Mouse (Mus musculus): ENCODE measurements around the gene Mthfd1l. TPM values are rescaled to one million over a fixed set of nuclear protein-coding genes. Genes with fewer than 3 reads are reported as not detected.
A peak's percentile ranks its signal among the peaks of the same experiment; 100 is the strongest.

Mthfd1l gene
- 19.5 and 25.6 TPM in 2 replicates for polyA plus RNA-seq (2016; fragmentation: Nextera tagmentation; extraction: Ambion mirVana)

DNA sequence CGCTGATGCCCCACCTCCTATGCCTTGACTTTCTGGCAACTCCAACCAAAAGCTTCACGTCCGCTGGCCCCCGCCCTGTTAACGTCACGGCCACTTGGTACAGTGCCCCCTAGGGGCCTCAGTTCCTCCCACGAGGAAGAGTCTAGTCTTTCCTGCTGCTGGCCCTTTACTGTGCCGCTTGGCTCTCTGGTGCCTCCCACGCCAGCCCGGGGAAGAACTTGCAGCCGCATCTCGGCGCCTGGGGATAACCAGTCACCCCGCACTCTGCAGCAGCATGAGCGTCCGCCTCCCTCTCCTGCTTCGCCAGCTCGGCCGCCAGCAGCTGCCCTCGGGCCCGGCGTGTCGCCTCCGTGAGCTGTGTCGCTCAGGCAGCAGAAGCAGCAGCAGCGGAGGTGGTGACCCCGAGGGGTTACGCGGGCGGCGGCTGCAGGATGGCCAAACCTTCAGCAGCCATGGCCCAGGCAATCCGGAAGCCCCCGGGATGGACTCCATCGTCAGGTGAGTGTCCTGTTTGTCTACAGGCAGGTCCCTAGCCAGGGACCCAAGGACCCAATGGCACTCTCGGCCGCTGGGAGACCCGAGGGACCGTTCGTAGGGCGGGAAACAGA is at the start of gene Mthfd1l:
Gene Mthfd1l, plus strand, starts transcription at position 138 of the 608 bp plus-strand sequence.
- no peaks in the 10 kb centered on the region for H3K36me3 ChIP-seq
- H3K27ac ChIP-seq, result peak within 1 kb of the TSS; percentile 96
- under 1% methylated on average over 40 of the region's 40 CpGs for WGBS
- no peaks in the 10 kb centered on the region for H3K9me3 ChIP-seq (replicated peaks)
- H3K4me1 ChIP-seq, result peaks cover 40% of the 10 kb centered on the region
- H3K4me3 ChIP-seq, result peak within 1 kb of the TSS; percentile 76
- H3K27me3 ChIP-seq (ENCODE audit: low read depth, poor library complexity, severe bottlenecking), result no peaks in the 10 kb centered on the region
- peak; percentile 89 for DNase-seq (ENCODE audit: low spot score)

DNA sequence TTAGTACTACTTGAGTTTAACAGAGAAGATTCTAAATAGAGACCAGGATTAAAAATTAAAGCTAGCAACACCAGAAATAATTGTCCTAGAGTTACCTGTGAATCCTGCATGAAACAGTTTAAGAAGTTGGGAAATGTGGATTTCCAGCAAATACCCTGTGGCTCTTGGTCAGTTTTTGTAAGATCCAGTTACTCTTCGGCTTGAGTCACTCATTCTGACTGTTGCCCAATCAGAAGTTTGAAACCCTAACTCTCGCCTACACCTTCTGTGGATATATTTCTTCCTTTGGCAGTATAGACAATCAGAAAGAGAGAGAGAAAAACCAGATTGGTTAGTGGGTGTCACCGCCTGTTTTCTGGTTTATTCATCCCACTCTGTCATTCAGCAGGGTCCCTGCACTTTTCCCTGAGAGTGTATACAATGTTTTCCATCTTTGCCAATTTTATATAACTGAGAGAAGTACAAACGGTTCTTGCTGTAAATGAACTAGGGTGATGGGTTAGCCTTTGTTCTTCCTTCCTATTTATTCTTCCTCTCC is 44.8 kb upstream of the Mthfd1l start:
- Histone ChIP-seq H3K4me3 (no peak overlapping the region), H3K4me1 (peaks cover under 1% of the 10 kb centered on the region; the same call in 1 of the 2 replicates), H3K27me3 (ENCODE audit: low read depth, poor library complexity, severe bottlenecking) (no peaks in the 10 kb centered on the region), H3K9me3 (replicated peaks) (no peaks in the 10 kb centered on the region), H3K36me3 (no peaks in the 10 kb centered on the region), H3K27ac (no peak overlapping the region)
- WGBS, result 86% methylated on average over 4 of the region's 4 CpGs
- DNase-seq (ENCODE audit: low spot score), result no peak

DNA sequence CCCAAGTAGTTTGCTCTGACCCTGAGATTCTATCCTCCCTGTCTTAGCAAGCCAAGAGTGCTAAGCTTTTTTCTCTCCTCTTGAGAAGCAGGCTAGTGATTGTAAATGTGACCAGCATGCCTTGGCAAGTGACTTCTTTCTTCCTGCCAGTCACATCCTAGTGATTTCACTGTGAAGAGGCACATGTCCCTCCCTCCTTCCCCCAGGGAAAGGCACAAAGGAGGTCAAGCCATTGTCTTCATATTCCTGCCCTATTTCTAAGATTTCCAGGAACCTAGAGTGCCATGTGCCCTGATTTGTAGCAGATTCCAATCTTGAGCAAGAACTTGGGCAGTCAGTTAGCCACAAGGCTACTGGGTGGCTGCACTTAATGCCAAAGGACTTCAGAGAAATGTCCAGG is 41.1 kb upstream of the Mthfd1l start:
- H3K4me3 ChIP-seq, result no peak overlapping the region
- no peak for DNase-seq (ENCODE audit: low spot score)
- H3K9me3 ChIP-seq (replicated peaks), result no peaks in the 10 kb centered on the region
- no peaks in the 10 kb centered on the region for H3K36me3 ChIP-seq
- no peaks in the 10 kb centered on the region for H3K27me3 ChIP-seq (ENCODE audit: low read depth, poor library complexity, severe bottlenecking)
- no peak overlapping the region for H3K27ac ChIP-seq
- H3K4me1 ChIP-seq, result peaks cover 5% of the 10 kb centered on the region

DNA sequence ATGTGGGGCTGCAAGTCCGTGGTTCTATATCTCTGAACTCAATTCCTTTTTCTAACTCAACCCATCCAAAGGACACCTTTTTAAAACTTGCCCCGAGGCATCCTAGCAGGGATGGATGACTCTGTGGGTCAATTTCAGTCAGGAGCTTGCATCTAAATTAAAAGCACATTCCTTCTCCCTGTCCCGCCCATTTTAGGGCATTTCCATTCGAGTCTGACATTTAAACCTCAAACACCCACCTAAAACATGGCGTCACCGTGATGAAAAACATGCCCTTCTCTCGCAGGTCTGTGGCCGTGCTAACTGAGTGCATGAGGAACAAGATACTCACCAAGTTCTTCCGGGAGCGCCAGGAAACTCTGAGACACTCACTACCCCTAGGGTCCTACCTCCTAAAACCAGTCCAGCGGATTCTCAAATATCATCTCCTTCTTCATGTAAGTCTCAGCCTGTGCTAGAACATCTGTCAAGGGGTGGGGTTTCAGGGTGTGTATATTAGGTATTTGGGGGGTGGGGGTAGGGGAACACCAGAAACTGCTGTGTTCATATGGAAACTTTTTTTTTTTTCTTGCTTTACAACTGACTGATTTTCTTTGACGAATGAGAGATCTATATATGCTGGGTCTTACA is 39.5 kb upstream of the Mthfd1l start:
- Histone ChIP-seq H3K4me3 (no peak overlapping the region), H3K27me3 (ENCODE audit: low read depth, poor library complexity, severe bottlenecking) (no peaks in the 10 kb centered on the region), H3K36me3 (no peaks in the 10 kb centered on the region), H3K4me1 (peaks cover 5% of the 10 kb centered on the region), H3K9me3 (replicated peaks) (no peaks in the 10 kb centered on the region), H3K27ac (no peak overlapping the region)
- DNase-seq (ENCODE audit: low spot score), result no peak
- WGBS, result 54% methylated on average over 12 of the region's 12 CpGs

DNA sequence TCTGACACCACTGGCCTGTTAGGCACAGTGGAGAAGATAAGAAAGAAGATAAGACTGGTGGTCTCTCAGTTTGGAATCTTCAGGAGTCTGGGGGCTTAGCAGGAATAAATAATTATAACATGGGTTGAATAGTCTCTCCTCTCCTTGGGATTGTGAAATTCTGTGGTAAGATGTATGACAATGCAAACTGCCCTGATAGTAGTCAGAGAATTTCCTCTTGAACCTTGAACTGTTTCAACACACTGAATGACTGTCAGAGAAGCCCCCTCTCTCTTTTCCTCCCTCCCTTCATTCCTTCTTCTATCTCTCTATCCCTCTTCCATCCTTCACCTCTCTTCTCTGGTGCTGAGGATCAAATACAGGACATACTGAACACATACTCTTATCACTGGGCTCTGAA is 36.1 kb upstream of the Mthfd1l start:
- peaks cover 18% of the 10 kb centered on the region for H3K4me1 ChIP-seq
- H3K27me3 ChIP-seq (ENCODE audit: low read depth, poor library complexity, severe bottlenecking), result no peaks in the 10 kb centered on the region
- no peak overlapping the region for H3K27ac ChIP-seq
- H3K4me3 ChIP-seq, result no peak overlapping the region
- DNase-seq (ENCODE audit: low spot score), result no peak
- no peaks in the 10 kb centered on the region for H3K9me3 ChIP-seq (replicated peaks)
- H3K36me3 ChIP-seq, result no peaks in the 10 kb centered on the region

DNA sequence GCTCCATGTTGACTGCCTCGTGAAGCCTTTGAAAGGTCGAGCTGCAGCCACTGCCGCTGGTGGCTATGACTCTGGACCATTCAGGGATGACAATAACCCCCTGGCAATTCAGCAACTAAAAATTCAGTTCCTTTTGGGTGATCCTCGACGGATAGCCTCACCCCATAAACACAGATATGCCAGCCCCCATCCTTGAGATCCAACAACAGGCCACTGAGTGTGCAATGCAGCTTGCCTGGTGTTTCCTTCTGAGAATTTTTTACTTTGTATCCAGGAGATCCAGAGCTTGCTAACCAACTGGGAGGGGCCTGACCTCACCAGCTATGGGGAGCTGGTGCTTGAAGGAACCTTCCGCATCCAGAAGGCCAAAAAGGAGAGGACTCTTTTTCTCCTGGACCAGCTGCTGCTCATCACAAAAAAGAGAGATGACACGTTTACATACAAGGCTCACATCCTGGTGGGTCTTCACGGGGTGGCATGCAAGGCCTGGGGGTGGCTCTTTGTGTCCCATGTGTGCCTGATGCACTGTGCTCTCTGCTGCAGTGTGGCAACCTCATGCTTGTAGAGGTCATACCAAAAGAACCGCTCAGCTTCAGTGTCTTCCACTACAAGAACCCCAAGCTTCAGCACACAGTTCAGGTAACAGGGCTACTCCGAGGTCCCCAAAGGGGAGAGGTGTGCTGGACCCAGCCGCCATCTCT is 32.9 kb upstream of the Mthfd1l start:
- 89% methylated on average over 11 of the region's 11 CpGs for WGBS

DNA sequence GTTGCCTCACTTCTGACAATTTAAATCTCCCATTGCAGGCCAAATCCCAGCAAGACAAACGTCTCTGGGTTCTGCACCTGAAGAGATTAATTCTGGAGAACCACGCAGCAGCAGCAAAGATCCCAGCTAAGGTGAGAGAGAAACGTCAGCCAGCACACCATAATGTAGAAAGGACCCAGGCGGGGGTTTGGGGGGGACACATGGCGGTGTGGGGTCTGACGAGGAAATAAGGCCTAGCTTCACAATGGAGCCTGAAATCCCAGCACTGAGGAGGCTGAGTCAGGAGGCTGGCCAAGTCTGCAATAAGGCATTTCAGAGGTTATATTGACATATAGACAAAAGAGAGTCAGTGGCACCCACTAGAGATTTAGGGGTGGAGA is 32.3 kb upstream of the Mthfd1l start:
- Histone ChIP-seq H3K4me1 (peaks cover 16% of the 10 kb centered on the region), H3K27ac (peak overlapping the region; percentile 75), H3K4me3 (no peak overlapping the region), H3K9me3 (replicated peaks) (no peaks in the 10 kb centered on the region), H3K36me3 (no peaks in the 10 kb centered on the region), H3K27me3 (ENCODE audit: low read depth, poor library complexity, severe bottlenecking) (no peaks in the 10 kb centered on the region)
- WGBS, result 86% methylated on average over 6 of the region's 6 CpGs
- no peak for DNase-seq (ENCODE audit: low spot score)

More for the DNA sequence above, 32.9 kb upstream of the Mthfd1l start:
- no peak overlapping the region for H3K4me3 ChIP-seq
- peaks cover 16% of the 10 kb centered on the region for H3K4me1 ChIP-seq
- H3K36me3 ChIP-seq, result no peaks in the 10 kb centered on the region
- no peaks in the 10 kb centered on the region for H3K27me3 ChIP-seq (ENCODE audit: low read depth, poor library complexity, severe bottlenecking)
- peak overlapping the region; percentile 75; the same call in 1 of the 2 replicates for H3K27ac ChIP-seq
- no peak for DNase-seq (ENCODE audit: low spot score)
- no peaks in the 10 kb centered on the region for H3K9me3 ChIP-seq (replicated peaks)

DNA sequence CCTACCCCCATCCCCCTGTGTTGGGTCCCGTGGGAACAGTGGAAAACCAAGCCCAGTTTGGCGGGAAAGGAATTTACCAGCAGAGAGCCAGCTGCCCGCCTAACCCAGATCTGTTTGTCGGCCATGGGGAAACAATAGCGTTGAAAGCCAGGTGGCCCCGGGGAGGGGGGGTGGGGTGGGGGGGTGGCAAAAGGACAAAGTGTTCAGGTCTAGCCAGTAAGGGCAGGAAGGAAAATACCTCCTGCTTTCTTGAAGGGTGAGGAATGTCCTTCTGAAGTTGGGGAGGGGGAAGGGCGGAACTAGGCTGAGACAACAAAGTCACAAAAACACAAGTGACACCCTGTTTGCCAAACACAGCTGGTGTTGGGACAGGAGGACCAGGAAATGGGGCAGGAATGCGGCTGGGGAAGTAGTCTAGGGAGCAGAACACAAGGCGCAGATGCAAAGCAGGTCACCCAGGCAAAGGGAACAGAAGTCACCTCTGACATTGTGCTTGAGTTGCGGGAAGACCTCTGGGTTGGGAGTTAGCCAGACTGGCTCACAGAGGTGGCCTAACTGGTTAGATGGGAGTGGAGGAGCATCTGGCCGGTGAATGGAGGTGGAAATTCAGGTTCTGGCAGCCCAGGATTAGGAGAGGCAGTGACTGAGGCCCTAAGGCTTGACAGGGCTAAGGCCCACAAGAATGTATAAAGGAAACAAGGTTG is 31.7 kb upstream of the Mthfd1l start:
- Histone ChIP-seq H3K9me3 (replicated peaks) (no peaks in the 10 kb centered on the region), H3K27me3 (ENCODE audit: low read depth, poor library complexity, severe bottlenecking) (no peaks in the 10 kb centered on the region), H3K36me3 (no peaks in the 10 kb centered on the region), H3K4me3 (no peak overlapping the region), H3K27ac (peak overlapping the region; percentile 75), H3K4me1 (peaks cover 16% of the 10 kb centered on the region)
- 31% methylated on average over 11 of the region's 11 CpGs for WGBS
- peak; percentile 58 for DNase-seq (ENCODE audit: low spot score)

DNA sequence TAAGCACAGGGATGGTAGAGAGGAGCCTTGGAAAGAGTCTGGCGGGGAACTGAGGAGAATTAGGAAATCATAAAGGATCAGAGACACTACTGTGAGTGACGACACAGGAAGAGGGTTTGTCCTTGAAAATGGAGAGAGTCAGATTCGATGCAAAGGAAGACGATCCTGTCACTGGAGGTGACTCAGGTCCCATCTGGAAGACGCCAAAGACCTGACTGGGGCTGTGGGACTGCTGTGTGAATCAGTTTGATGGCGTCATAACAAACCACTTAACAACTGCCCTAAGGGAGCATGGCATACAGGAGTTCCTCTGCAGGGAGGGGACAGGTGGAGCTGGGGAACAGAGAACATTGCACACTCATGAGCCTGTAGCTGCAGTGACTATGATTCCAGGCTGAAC is 30.6 kb upstream of the Mthfd1l start:
- no peak overlapping the region; the same call in 1 of the 2 replicates for H3K27ac ChIP-seq
- H3K27me3 ChIP-seq (ENCODE audit: low read depth, poor library complexity, severe bottlenecking), result no peaks in the 10 kb centered on the region
- WGBS, result 55% methylated on average over 6 of the region's 6 CpGs
- no peak overlapping the region for H3K4me3 ChIP-seq
- no peaks in the 10 kb centered on the region for H3K36me3 ChIP-seq
- no peaks in the 10 kb centered on the region for H3K9me3 ChIP-seq (replicated peaks)
- no peak for DNase-seq (ENCODE audit: low spot score)
- peaks cover 16% of the 10 kb centered on the region for H3K4me1 ChIP-seq

DNA sequence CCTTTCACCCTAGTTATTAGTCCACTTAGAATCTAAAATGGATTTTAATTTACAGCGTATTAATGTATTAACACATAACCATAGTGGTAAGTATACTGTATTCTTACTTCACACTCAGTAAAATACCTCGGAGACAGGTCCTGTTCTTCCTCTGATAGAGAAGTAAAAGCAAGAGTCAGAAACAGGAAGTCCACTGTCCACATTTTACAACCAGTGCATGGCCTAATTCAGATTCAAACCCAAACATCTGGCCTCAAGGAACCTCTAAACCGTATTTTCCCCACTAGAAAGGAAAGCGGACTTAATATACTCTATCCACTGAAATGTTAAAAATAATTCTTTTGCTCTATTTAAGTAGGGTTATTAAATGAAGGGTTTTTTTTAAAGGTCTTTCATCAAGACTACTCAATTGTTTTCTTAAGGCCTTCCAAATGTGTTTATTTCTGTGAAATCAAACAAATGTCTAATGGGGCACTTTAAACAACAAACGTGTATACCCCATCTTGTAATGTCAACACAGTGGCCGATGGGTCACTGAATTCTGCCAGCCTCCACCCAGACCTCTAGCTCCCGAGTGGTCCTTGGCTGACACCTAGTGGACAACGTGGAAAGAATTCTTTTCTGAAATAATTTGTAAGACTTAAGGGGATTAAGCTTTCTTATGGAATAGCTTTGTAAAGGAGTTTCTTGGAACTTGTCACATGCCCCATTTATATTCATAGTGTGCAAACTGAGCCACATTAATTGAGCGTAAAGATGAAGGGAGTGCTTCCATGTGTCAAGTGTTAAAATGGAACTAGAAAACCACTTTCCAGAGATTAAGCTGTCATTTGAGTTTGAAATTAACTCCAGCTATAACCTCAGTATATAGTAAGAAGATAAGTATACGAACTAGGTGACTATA is 29.2 kb upstream of the Mthfd1l start:
- H3K36me3 ChIP-seq, result no peaks in the 10 kb centered on the region

DNA sequence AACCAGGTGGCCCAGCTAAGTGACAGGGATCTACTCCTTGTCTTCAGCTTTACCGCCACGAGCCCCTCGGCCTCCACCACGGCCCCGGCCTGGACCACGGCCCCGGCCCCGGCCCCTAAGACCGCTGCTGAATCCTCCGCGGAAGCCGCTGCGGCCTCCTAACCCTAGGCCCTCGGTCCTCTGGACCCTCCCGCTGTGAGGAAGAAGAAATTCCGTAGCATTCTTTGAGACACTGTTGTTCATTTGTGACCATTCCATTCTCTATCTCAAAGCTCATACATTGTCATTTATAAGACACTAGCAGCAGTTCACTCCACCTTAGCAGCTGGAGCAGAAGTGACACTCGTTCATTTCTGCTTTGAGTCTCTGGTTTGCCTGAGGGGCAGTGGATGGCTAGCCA is 26.0 kb upstream of the Mthfd1l start:
- 95% methylated on average over 17 of the region's 17 CpGs for WGBS
- no peaks in the 10 kb centered on the region for H3K27me3 ChIP-seq (ENCODE audit: low read depth, poor library complexity, severe bottlenecking)

More for the DNA sequence above, 29.2 kb upstream of the Mthfd1l start:
- Histone ChIP-seq H3K4me3 (no peak overlapping the region), H3K27ac (no peak overlapping the region), H3K4me1 (peaks cover 16% of the 10 kb centered on the region), H3K27me3 (ENCODE audit: low read depth, poor library complexity, severe bottlenecking) (no peaks in the 10 kb centered on the region), H3K9me3 (replicated peaks) (no peaks in the 10 kb centered on the region)
- peak; percentile 75 for DNase-seq (ENCODE audit: low spot score)
- WGBS, result 35% methylated on average over 10 of the region's 10 CpGs

DNA sequence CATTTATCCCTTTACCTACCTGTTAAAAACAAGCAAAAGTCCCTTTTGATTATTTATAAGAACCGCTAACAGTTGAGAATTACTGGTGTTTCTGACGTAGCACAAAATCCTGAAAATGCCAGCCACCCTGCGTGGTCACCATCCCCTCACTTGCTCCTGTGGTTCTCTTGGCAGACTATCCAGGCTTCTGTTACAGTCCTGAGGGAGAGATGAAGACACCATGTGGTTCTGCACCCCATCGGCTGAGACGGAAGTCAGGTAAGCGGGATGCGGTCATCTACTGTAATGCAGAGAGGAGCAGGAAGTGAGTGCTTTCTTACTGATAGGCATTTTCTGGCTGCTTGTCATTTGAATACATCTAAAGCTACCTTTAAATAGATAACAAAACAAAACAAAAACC is 25.6 kb upstream of the Mthfd1l start:
- no peaks in the 10 kb centered on the region for H3K4me1 ChIP-seq
- DNase-seq (ENCODE audit: low spot score), result no peak
- H3K36me3 ChIP-seq, result no peaks in the 10 kb centered on the region
- H3K4me3 ChIP-seq, result no peak overlapping the region
- 91% methylated on average over 7 of the region's 7 CpGs for WGBS
- no peaks in the 10 kb centered on the region for H3K27me3 ChIP-seq (ENCODE audit: low read depth, poor library complexity, severe bottlenecking)
- H3K27ac ChIP-seq, result no peak overlapping the region
- no peaks in the 10 kb centered on the region for H3K9me3 ChIP-seq (replicated peaks)

More for the DNA sequence above, 26.0 kb upstream of the Mthfd1l start:
- no peaks in the 10 kb centered on the region for H3K9me3 ChIP-seq (replicated peaks)
- H3K4me3 ChIP-seq, result no peak overlapping the region
- peaks cover 4% of the 10 kb centered on the region; the same call in 1 of the 2 replicates for H3K4me1 ChIP-seq
- no peak for DNase-seq (ENCODE audit: low spot score)
- no peaks in the 10 kb centered on the region for H3K36me3 ChIP-seq
- no peak overlapping the region for H3K27ac ChIP-seq

Measured in limb, embryonic 10.5 days (tissue).